Mouse (Mus musculus): ENCODE results near the gene Emc10.

Emc10 gene

DNA sequence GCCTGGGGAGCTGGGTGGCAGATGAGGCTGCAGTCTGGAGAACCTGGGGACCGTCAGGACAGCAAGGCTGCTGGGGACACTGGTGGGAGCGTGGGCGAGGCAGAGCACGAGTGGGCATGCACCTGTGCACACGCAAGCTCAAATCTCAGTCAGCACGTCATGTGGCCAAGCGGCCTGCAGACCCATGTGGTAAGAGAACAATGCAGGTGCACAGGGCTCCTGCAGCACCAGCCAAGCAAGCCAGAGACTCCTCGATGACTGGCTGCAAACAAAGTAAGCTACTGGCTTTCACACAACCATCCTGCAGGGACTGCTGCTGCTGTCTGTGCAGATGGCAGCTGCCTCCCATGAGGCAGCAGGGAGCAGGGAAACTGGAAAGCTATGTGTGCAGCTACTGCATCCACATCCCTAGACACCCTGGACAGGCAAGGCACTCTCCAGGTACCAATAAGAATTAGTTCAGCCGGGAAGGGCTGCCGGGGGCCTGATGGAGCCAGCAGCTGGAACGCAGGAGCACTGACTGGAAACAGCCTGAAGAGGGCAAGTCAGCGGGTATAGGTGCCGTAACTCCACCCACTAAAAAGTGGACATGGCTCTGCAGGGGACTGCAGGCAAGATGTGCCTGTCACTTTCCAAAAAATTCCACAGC is 9.3 kb downstream of the Emc10 start:
- in situ Hi-C loops (cut with MboI; ENCODE audit: low sequenced_read_pairs) = no loop called here

DNA sequence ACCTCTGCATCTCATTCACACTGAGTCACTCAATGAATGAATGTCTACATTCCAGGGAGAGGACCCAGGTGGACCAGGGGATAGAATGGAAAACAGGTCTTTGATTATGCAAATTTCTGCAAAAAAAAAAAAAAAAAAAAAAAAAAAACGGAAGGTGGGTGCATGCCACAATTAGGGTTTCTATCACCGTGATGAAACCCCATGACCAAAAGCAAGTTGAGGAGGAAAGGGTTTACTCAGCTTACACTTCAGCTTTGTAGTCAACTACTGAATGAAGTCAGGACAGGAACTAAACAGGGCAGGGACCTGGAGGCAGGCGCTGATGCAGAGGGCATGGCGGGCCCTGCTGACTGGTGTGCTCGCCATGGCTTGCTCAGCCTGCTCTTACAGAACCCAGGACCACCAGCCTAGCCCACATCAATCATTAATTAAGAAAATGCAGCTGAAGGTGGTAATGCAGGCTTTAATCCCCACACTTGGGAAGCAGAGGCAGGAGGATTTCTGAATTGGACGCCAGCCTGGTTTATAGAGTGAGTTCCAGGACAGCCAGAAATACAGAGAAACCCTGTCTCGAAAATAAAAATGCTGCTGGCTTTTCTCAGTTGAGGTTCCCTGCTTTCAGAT is 10.6 kb downstream of the Emc10 start:
- in situ Hi-C loops (cut with MboI; ENCODE audit: low sequenced_read_pairs) = no loop called here

DNA sequence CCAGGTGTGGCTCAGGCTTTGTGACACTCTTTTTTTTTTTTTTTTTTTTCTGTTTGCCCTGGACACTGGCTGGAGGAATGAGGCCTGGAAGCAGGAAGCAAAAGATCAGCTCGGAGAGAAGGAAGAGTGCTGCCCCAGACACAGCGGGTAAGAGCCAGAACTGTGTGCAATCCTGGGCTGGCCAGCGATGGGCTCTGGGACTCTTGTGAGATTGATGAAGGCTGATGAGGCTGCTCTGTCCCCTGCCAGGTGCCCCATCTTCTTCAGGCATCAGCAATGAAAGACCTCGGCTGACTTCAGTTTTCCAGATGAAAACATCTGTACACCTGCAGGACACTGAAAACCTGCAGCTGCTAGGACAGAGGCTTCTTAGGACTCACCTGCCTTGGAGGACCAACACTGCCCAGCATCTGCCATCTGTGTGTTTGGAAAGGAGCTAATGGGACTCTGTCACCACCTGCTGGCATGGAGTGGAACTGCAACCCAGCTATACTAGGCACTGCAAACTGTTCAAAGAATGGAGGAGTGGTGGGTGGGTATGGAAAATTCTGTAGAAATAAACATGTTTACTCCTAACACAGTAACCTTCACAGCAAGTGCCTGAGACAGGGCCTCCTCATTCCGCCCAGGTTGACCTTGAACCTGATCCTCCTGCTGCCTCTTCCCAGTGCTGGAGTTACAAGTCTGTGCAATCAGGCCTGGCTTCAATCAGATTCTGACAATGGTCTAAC is 11.3 kb downstream of the Emc10 start:
- in situ Hi-C loops (cut with MboI; ENCODE audit: low sequenced_read_pairs) = no loop called here

GRCm38 (mm10) chr7:44484109-44484508 is 12.2 kb downstream of the Emc10 start:
- in situ Hi-C loops (cut with MboI; ENCODE audit: low sequenced_read_pairs) = no loop called here

- in situ Hi-C loops (cut with MboI; ENCODE audit: low sequenced_read_pairs) = no loop called here
These were observed 13.4 kb downstream of the Emc10 start for GRCm38 (mm10) chr7:44482836-44483435.

DNA sequence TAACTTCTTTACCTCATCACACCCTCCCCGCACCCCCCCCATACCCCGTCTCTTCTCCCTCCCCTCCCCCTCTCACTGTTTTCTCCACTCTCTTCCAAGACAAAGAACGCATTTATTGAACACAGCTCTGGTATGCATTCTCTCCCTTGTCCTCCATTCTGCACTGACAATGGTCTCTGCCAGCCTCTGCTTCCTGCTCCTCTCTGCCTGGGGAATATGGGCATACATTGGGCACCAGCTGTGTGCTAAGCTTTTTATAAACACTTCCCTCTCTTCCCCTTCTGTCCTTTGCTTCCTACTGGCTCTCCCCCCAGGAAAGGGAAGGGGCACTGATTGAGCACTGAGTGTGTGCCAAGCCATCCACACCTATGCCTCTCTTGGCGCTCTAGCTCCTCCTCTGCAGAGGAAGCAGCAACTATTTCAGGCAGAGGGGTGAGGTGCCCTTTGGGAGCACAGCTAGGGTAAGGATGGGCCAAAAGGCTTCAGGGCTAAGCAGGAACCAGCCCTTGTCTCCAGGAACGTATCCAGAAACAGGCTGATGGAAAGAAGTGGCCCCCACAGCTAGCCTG is 21.2 kb downstream of the Emc10 start:
- in situ Hi-C loops (cut with MboI; ENCODE audit: low sequenced_read_pairs) = no loop called here

DNA sequence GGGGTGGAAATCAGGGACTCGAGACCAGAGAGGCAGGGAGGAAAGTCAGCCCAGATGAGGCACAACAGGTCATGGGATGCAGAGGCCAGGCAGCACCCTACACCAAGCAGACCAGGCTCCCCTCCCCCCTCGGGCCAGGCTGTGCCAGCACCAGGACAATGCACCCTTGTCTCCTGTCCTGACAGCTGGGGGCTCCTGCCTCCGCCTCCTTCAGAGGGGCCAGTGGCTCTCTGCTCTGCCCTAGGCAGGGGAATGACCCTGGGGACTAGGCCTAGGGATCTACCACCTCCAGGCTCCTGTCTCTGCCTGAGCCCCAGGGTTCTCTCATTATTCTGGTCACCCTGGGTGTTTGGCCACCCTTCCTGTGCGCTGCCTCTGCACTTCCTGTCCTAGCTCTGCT is 21.9 kb downstream of the Emc10 start:
- in situ Hi-C loops (cut with MboI; ENCODE audit: low sequenced_read_pairs) = loop anchor here (25.0 kb wide), 1 partner anchor 212 kb away; the partner anchor contains the start of genes Acp4 and Gm15517

DNA sequence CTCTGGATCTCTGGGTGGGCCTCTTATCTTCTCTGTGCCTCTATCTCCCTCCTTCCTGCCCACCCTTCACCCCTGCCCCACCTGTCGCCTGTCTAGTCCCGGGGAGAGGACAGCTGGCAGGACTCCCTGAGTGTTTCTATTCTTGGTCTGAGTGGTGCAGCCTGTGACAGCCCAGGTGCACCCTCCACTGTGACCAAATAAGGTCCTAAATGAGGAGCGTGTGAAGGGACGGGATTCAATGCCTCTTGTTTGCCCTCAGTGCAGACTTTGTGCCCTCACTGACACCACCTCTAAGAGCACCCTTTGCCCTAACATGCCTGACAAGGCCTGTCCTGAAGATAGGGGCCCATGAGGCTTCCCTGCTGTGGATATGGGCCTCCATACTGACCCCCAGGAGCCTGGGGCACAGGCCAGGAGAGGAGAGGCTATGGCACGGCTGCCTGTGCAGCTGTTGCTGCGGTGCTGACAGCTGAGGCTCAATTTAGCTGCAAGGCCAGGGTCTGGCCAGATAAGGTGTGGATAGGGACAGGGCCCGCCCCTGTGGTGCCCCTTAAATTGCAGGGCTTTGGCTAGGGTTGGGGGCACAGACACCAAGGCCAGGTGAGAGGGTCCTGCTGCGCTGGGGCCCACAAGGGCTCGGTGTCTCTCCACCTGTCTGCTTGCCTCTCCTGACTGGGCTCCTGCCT is 23.2 kb downstream of the Emc10 start:
- in situ Hi-C loops (cut with MboI; ENCODE audit: low sequenced_read_pairs) = loop anchor here (25.0 kb wide), 1 partner anchor 211 kb away; the partner anchor contains the start of genes Acp4 and Gm15517

DNA sequence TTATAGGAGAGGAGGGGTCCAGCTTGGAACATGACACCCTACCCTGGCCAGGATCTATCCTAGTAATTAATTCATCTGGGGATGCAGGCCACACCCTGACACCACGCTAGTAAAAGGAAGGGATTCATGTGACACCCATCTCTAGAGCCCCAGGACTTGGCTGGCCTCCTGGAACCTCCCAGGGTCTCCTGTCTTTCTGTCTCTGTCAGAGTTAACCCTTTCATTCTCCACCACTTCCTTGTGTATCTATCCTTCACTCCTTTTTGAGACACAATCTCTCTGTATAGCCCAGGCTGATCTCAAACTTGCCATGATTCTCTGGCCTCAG is 23.8 kb downstream of the Emc10 start:
- in situ Hi-C loops (cut with MboI; ENCODE audit: low sequenced_read_pairs) = loop anchor here (25.0 kb wide), 1 partner anchor 210 kb away; the partner anchor contains the start of genes Acp4 and Gm15517

DNA sequence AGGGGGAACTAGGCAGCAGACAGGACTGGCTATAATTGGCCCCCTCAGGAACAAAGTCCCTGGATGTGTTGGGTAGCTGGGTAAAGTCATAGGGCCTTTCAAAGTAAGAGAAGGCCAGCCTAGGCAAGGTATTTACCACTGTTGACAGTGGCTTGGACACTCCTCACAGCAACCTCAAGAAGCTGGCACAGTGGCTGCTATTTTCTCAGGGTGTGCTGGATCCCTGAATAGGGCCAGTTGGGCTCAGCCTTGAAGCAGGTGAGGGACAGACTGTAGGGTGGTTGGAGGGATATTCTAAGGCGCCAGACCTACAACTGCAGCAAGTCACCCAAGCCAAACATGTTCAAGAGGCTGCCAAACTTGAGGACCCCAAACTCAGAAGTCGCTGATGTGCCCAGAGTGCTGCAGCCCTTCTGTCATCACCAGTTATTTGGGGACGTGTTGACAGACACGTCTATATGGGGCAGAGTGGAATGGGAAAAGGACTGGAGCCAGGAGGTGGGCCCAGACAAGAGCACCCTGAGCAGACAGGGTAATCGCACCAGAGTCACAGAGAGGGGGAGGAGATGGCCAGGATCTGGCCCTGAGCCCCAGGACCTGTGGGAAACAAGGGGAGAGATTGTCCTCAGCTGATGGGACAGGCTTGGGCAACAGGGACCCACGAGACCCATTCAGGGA is 24.3 kb downstream of the Emc10 start:
- in situ Hi-C loops (cut with MboI; ENCODE audit: low sequenced_read_pairs) = loop anchor here (25.0 kb wide), 1 partner anchor 210 kb away; the partner anchor contains the start of genes Acp4 and Gm15517

- in situ Hi-C loops (cut with MboI; ENCODE audit: low sequenced_read_pairs) = loop anchor here (25.0 kb wide), 1 partner anchor 209 kb away; the partner anchor contains the start of genes Acp4 and Gm15517
These were observed 25.4 kb downstream of the Emc10 start for GRCm38 (mm10) chr7:44470696-44471612.

DNA sequence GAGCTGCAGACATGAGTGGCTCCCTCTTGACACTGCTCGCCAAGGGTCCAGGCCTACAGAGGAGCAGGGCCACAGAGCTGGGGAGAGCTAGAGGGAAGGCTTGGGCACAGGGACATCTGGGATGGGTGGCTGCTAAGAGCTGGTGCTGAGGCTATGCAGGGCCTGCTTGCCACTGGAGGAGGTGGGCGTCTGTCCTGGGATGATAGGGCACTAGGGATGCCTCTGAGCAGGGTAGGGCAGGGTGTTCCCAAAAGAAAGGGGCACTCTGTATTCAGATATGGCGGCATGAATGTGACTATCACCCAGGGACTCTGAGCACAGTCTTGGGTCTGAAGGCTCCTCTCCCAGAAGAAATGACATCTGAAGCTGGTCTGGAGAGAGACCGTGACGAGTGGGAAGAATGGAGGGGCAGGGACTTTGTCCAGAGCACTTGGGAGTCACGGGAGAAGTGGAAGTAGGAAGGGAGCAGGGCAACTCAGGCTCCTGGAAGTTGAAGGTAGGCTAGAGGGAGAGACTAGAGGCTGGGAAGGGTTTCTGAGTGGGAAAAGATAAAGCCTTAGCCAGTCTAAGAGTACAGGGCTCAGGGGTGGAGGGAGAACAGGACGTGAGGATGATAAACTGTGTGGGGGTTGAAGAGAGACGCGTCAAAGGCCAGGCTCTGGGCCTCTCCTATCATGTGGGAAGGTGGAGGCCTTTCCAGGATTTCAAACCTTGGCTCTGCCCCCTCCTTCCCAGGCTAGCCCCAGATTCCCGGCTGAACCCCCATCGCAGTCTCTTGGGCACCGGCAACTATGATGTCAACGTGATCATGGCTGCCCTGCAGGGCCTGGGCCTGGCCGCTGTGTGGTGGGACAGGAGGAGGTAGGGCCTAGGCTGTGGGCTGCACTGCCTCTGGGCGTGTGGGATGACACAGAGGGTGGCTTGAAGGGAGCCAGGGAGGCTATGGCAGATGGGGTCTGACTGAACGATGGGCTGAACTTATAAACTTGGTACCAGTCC is 26.4 kb downstream of the Emc10 start:
- in situ Hi-C loops (cut with MboI; ENCODE audit: low sequenced_read_pairs) = loop anchor here (25.0 kb wide), 1 partner anchor 208 kb away; the partner anchor contains the start of genes Acp4 and Gm15517

GRCm38 (mm10) chr7:44468644-44469285 is 27.6 kb downstream of the Emc10 start:
- in situ Hi-C loops (cut with MboI; ENCODE audit: low sequenced_read_pairs) = loop anchor here (25.0 kb wide), 1 partner anchor 206 kb away; the partner anchor contains the start of genes Acp4 and Gm15517

DNA sequence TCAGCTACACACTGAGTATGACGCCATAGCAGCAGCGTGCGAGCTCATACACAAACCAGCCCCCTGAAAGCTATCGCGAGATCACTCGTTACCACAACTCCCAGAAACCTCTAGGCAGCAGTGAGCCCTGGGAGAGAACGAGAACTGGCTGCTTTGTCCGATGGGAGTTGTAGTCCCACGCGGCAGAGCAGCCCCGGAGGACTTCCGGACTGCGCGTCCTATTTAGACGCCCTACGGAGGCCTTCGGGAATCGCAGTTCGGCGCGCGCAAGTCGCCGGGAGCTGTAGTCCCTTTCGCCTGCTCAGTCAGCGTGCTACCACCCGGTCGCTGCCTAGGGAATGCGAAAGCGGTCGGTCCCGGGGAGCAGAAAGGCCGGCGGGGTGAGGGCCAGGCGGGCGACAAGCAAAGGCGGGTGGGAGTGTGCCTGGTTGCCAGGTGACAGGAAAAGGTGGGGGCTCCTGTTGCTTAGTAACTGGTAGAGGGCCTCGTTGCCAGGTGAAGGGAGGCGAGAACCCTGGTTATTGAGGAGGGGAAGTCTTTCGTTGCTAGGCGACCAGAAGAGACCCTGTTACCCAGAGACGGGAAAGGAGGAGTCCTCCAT is 28.4 kb downstream of the Emc10 start, which contains the start of gene Josd2:
Gene Josd2 (plus strand): TSS at position 170 of the 601 bp plus-strand sequence.
- in situ Hi-C loops (cut with MboI; ENCODE audit: low sequenced_read_pairs) = loop anchor here (25.0 kb wide), 1 partner anchor 206 kb away; the partner anchor contains the start of genes Acp4 and Gm15517

DNA sequence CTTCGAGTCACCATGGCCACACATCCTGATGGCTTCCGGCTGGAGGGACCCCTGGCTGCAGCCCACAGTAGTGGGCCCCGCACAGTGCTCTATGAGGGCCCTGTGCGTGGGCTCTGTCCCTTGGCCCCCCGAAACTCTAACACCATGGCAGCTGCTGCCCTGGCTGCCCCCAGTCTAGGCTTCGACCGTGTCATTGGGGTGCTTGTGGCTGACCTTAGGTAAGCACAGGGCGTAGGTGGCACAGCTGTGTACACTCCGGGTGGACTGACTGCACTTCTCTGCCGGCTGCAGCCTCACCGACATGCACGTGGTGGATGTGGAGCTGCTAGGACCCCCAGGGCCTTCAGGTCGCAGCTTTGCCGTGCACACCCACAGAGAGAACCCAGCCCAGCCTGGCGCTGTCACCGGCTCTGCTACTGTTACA is 29.4 kb downstream of the Emc10 start:
- in situ Hi-C loops (cut with MboI; ENCODE audit: low sequenced_read_pairs) = loop anchor here (25.0 kb wide), 1 partner anchor 205 kb away; the partner anchor contains the start of genes Acp4 and Gm15517

All from CH12F3 (cell line).